Mouse (Mus musculus): ENCODE data around the gene Adam12. TPM values are rescaled to one million over a fixed set of nuclear protein-coding genes. Genes with fewer than 3 reads are reported as not detected.

Adam12 gene
- total RNA-seq, 1 experiment: 3.9 TPM

- H3K9ac ChIP-seq (ENCODE audit: insufficient read depth, low read depth, low read length, poor library complexity, severe bottlenecking): no peak overlapping the region
- H3K36me3 ChIP-seq (ENCODE audit: control insufficient read depth, insufficient read depth, low read length, poor library complexity, severe bottlenecking): no peaks in the 10 kb centered on the region
- H3K4me3 ChIP-seq (ENCODE audit: insufficient read depth in 1 of 2, low read depth in 1 of 2, low read length in 2 of 2, poor library complexity in 1 of 2, severe bottlenecking in 1 of 2): no peak overlapping the region
- H3K4me1 ChIP-seq (ENCODE audit: control insufficient read depth in 2 of 2, insufficient read depth in 2 of 2, low read length in 2 of 2, poor library complexity in 1 of 2): no peaks in the 10 kb centered on the region
- DNase-seq (ENCODE audit: low read depth, low spot score): no peak
- TF ChIP-seq CHD2 (IDR thresholded peaks at IDR 0.05; ENCODE audit: low read depth, low read length): no peak
- in situ Hi-C loops (cut with MboI; ENCODE audit: low sequenced_read_pairs in 2 of 2, unreplicated experiment in 2 of 2): no loop called here
- H3K27ac ChIP-seq (ENCODE audit: insufficient read depth, low read depth, low read length, poor library complexity, severe bottlenecking): no peak overlapping the region
- H3K9me3 ChIP-seq (ENCODE audit: control insufficient read depth, insufficient read depth, low read depth, low read length): no peaks in the 10 kb centered on the region
Observed at GRCm38 (mm10) chr7:134099010-134099409, 132.9 kb downstream of the Adam12 start.

- H3K9me3 ChIP-seq (ENCODE audit: control insufficient read depth, insufficient read depth, low read depth, low read length): no peaks in the 10 kb centered on the region
- DNase-seq (ENCODE audit: low read depth, low spot score): no peak
- TF ChIP-seq ZC3H11A (IDR thresholded peaks at IDR 0.05; ENCODE audit: borderline replicate concordance, low read depth, low read length) (no peak), CHD2 (IDR thresholded peaks at IDR 0.05; ENCODE audit: low read depth, low read length) (no peak), HCFC1 (IDR thresholded peaks at IDR 0.05; ENCODE audit: borderline replicate concordance, insufficient read depth, low read length) (no peak), ZNF384 (IDR thresholded peaks at IDR 0.05; ENCODE audit: low read depth, low read length) (no peak), MAFK (IDR thresholded peaks at IDR 0.05; ENCODE audit: insufficient read depth, low read depth, low read length) (no peak)
- H3K9ac ChIP-seq (ENCODE audit: insufficient read depth, low read depth, low read length, poor library complexity, severe bottlenecking): no peak overlapping the region
- no peaks in the 10 kb centered on the region for H3K4me1 ChIP-seq (ENCODE audit: control insufficient read depth in 2 of 2, insufficient read depth in 2 of 2, low read length in 2 of 2, poor library complexity in 1 of 2)
- H3K4me3 ChIP-seq (ENCODE audit: insufficient read depth in 1 of 2, low read depth in 1 of 2, low read length in 2 of 2, poor library complexity in 1 of 2, severe bottlenecking in 1 of 2): no peak overlapping the region
- no peak overlapping the region for H3K27ac ChIP-seq (ENCODE audit: insufficient read depth, low read depth, low read length, poor library complexity, severe bottlenecking)
- in situ Hi-C loops (cut with MboI; ENCODE audit: low sequenced_read_pairs in 2 of 2, unreplicated experiment in 2 of 2): no loop called here
- H3K36me3 ChIP-seq (ENCODE audit: control insufficient read depth, insufficient read depth, low read length, poor library complexity, severe bottlenecking): no peaks in the 10 kb centered on the region
Observed at GRCm38 (mm10) chr7:134097861-134098260, 134.1 kb downstream of the Adam12 start.

GRCm38 (mm10) chr7:134093871-134094270 lies 138.1 kb downstream of the Adam12 start:
- H3K36me3 ChIP-seq (ENCODE audit: control insufficient read depth, insufficient read depth, low read length, poor library complexity, severe bottlenecking): no peaks in the 10 kb centered on the region
- no peak for DNase-seq (ENCODE audit: low read depth, low spot score)
- no peaks in the 10 kb centered on the region for H3K4me1 ChIP-seq (ENCODE audit: control insufficient read depth in 2 of 2, insufficient read depth in 2 of 2, low read length in 2 of 2, poor library complexity in 1 of 2)
- in situ Hi-C loops (cut with MboI; ENCODE audit: low sequenced_read_pairs in 2 of 2, unreplicated experiment in 2 of 2): no loop called here
- H3K4me3 ChIP-seq (ENCODE audit: insufficient read depth in 1 of 2, low read depth in 1 of 2, low read length in 2 of 2, poor library complexity in 1 of 2, severe bottlenecking in 1 of 2): no peak overlapping the region
- H3K9me3 ChIP-seq (ENCODE audit: control insufficient read depth, insufficient read depth, low read depth, low read length): no peaks in the 10 kb centered on the region
- TF ChIP-seq ZNF384 (IDR thresholded peaks at IDR 0.05; ENCODE audit: low read depth, low read length): no peak
- TF ChIP-seq HCFC1 (IDR thresholded peaks at IDR 0.05; ENCODE audit: borderline replicate concordance, insufficient read depth, low read length): no peak
- no peak for TF ChIP-seq CHD2 (IDR thresholded peaks at IDR 0.05; ENCODE audit: low read depth, low read length)
- TF ChIP-seq MAFK (IDR thresholded peaks at IDR 0.05; ENCODE audit: insufficient read depth, low read depth, low read length): no peak
- TF ChIP-seq ZC3H11A (IDR thresholded peaks at IDR 0.05; ENCODE audit: borderline replicate concordance, low read depth, low read length): no peak
- no peak overlapping the region for H3K9ac ChIP-seq (ENCODE audit: insufficient read depth, low read depth, low read length, poor library complexity, severe bottlenecking)
- H3K27ac ChIP-seq (ENCODE audit: insufficient read depth, low read depth, low read length, poor library complexity, severe bottlenecking): no peak overlapping the region

- no peak for DNase-seq (ENCODE audit: low read depth, low spot score)
- in situ Hi-C loops (cut with MboI; ENCODE audit: low sequenced_read_pairs in 2 of 2, unreplicated experiment in 2 of 2): no loop called here
- no peak for TF ChIP-seq MAFK (IDR thresholded peaks at IDR 0.05; ENCODE audit: insufficient read depth, low read depth, low read length)
- Histone ChIP-seq H3K4me3 (ENCODE audit: insufficient read depth in 1 of 2, low read depth in 1 of 2, low read length in 2 of 2, poor library complexity in 1 of 2, severe bottlenecking in 1 of 2) (no peak overlapping the region), H3K27ac (ENCODE audit: insufficient read depth, low read depth, low read length, poor library complexity, severe bottlenecking) (no peak overlapping the region), H3K36me3 (ENCODE audit: control insufficient read depth, insufficient read depth, low read length, poor library complexity, severe bottlenecking) (no peaks in the 10 kb centered on the region), H3K9ac (ENCODE audit: insufficient read depth, low read depth, low read length, poor library complexity, severe bottlenecking) (no peak overlapping the region), H3K9me3 (ENCODE audit: control insufficient read depth, insufficient read depth, low read depth, low read length) (no peaks in the 10 kb centered on the region), H3K4me1 (ENCODE audit: control insufficient read depth in 2 of 2, insufficient read depth in 2 of 2, low read length in 2 of 2, poor library complexity in 1 of 2) (no peaks in the 10 kb centered on the region)
Observed at GRCm38 (mm10) chr7:134090764-134091163, 141.2 kb downstream of the Adam12 start.

- no peak overlapping the region for H3K4me3 ChIP-seq (ENCODE audit: insufficient read depth in 1 of 2, low read depth in 1 of 2, low read length in 2 of 2, poor library complexity in 1 of 2, severe bottlenecking in 1 of 2)
- H3K4me1 ChIP-seq (ENCODE audit: control insufficient read depth in 2 of 2, insufficient read depth in 2 of 2, low read length in 2 of 2, poor library complexity in 1 of 2): no peaks in the 10 kb centered on the region
- H3K9ac ChIP-seq (ENCODE audit: insufficient read depth, low read depth, low read length, poor library complexity, severe bottlenecking): no peak overlapping the region
- no peaks in the 10 kb centered on the region for H3K36me3 ChIP-seq (ENCODE audit: control insufficient read depth, insufficient read depth, low read length, poor library complexity, severe bottlenecking)
- TF ChIP-seq ZNF384 (IDR thresholded peaks at IDR 0.05; ENCODE audit: low read depth, low read length): no peak
- no peak for TF ChIP-seq ZC3H11A (IDR thresholded peaks at IDR 0.05; ENCODE audit: borderline replicate concordance, low read depth, low read length)
- TF ChIP-seq HCFC1 (IDR thresholded peaks at IDR 0.05; ENCODE audit: borderline replicate concordance, insufficient read depth, low read length): no peak
- TF ChIP-seq MAFK (IDR thresholded peaks at IDR 0.05; ENCODE audit: insufficient read depth, low read depth, low read length): no peak
- no peak for TF ChIP-seq CHD2 (IDR thresholded peaks at IDR 0.05; ENCODE audit: low read depth, low read length)
- DNase-seq (ENCODE audit: low read depth, low spot score): no peak
- in situ Hi-C loops (cut with MboI; ENCODE audit: low sequenced_read_pairs in 2 of 2, unreplicated experiment in 2 of 2): no loop called here
- no peaks in the 10 kb centered on the region for H3K9me3 ChIP-seq (ENCODE audit: control insufficient read depth, insufficient read depth, low read depth, low read length)
- no peak overlapping the region for H3K27ac ChIP-seq (ENCODE audit: insufficient read depth, low read depth, low read length, poor library complexity, severe bottlenecking)
Observed at GRCm38 (mm10) chr7:134090256-134090655, 141.7 kb downstream of the Adam12 start.

Measured in ES-E14 (cell line).